Mouse (Mus musculus) kidney, adult 10 weeks (tissue): ENCODE data around the gene Plekhg4. TPM values are rescaled to one million over a fixed set of nuclear protein-coding genes. Genes with fewer than 3 reads are reported as not detected.

Experiments used
- polyA plus RNA-seq: library from polyadenylated mRNA; stranded (reverse); fragments of 350-450 nt; fragmentation: Illumina TruSeq; extraction: RNeasy Lipid Tissue Mini Kit (QIAGEN cat#74804); gene quantifications from one replicate; pipeline ENCODE4 v1.2.3, GENCODE M21; 2014; ENCODE audit warnings: low read depth, low replicate concordance

The Plekhg4 gene
- polyA plus RNA-seq: not detected

DNA sequence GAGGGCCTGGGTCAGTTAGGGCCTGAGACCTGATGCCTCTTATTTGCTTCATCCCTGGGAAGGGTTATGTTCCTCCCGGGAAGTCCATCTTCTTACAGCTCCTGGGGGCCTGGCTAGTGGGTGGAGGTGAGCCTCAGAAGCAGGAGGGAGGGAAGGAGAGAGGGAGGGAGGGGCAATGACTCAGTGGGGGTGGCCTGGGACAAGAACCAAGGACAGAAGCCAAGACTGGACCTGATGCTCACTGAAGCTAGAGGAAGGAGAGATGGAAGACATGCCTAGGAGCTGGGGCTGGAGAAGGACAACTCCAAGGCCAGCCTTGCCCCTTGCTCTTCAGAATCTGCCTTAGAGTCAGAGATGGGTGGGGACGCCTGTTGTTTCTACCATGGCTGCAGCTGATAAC lies at the start of gene Plekhg4:
TSS of gene Plekhg4 (plus strand) at position 243 of the 400 bp plus-strand sequence.

DNA sequence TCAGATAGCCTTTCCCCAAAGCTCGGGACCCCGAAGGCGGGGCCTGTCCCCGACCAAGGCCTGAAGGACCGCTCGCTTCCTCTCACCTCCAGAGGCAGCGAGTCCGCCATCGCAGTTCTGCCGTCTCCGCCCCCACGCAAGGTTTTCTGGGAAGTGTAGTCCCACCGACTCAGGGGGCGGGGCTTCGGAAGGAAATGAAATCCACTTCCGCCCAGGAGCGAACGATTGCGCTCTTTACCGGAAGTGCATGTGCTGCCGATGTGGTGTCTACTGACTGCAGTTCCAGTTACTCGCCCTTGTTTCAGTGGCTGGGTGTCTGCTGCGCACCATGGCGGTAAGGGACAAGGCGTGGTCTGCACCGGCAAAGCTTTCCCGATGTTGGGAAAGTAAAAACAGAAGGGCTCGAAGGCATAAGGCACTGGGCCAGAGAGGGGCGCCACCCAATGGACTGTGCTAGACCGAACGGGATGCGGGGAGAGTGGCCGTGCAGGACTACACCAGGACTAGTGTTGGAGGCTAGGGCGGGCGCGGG lies 46.9 kb upstream of the Plekhg4 start, which contains the start of the genes Lrrc29 and Tmem208:
TSS of gene Lrrc29 (minus strand) at position 138 of the 532 bp plus-strand sequence.
TSS of gene Tmem208 (plus strand) at position 214 of the 532 bp plus-strand sequence.

DNA sequence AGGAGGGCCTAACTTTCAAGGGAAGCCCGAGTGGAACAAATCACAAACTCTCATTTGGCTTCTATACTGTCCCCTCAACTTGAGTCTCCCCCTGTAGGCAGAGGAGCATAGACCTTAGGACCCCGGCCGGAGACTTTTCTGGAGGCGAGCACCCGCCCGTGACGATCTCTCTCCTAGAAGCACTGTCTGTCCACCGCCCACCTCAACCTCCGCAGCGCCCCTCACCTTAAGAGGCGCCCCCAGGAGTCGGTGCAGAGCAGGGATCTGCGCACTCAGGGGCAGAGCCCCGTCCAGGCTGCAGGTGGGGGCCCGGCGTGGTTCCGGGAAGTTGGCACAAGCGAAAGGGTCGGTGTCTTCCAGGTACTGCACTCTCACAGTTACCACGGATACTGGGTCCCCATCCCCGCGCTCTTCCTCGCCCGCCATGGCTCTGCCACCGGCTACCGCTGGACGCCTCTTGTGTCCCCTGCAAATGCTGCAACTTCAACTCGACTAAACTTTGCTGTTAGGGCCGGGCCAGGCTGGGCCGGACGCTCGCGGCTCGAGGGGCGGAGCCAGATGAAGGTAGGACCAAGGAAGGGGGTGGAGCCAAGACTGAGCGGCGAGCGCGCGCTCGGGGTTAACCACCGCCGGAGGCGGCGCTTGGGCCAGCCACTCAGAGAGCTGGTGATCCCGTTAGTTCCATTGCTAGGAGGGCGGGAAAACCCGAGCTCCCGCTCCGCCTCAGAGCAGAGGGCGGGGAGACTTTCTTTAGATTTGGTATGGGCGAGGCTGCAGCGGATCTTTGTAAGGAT lies 25.4 kb upstream of the Plekhg4 start, which contains the start of gene Fhod1:
TSS of gene Fhod1 (minus strand) at position 526 of the 794 bp plus-strand sequence.

DNA sequence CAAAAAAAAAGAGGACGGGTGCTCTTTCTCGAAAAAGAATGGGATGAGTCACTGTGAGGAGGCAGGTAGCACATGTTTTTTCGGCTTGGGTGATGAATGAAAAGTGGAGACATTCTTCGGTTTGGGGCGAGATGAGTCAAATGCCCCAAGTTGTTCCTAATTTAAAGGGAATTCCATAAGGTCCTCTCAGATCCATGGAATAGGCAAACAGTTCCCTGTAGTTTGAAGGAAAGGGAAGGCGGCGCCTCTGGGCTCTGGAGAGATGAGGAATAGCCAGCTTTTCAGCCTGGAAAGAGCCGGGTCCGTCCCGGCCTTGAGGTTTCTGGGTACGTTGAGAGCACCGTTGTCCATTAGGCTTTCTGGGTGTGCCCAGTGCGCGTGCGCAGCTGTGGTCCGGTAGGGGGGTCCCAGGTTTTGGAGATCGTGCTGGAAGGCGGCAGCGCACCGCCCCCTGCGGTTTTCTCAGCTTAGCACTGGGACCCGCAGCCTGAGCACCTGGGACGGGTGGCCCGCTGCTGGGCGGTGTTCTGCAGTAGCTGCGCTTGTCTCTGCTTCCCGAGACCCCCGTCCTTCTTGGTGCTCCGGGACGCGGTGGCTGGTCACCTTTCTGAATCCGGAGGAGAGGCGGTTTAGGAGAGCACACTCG lies 24.5 kb upstream of the Plekhg4 start, which contains the start of gene Slc9a5:
TSS of gene Slc9a5 (plus strand) at position 394 of the 646 bp plus-strand sequence.

DNA sequence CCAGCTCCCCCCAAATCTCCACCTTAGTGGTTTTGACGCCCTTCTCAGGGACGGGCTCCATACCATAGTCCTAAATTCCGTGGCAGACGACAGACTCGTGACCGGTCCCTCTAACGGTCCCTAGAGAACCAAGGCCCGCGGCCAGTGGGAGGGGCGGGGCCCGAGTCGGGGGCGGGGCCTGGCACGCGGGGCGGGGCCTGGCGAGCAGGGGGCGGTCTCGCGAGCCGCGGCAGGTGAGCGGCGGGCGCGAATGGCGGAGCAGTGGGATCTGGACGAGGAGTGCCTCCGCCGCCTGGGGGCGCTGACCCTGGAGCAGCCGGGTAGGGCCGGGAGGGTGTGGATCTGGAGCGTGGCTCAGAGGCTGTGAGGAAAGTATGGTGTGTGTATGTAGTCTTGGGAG lies 40.3 kb downstream of the Plekhg4 start, which contains the start of the genes Kctd19 and Lrrc36:
TSS of gene Kctd19 (minus strand) at position 112 of the 400 bp plus-strand sequence.
TSS of gene Lrrc36 (plus strand) at position 181 of the 400 bp plus-strand sequence.

Other genes starting within 250 kb of the Plekhg4 start
- gene Ces4a, start 241.5 kb upstream of the Plekhg4 start, polyA plus RNA-seq: not detected
- gene Cbfb, start 202.6 kb upstream of the Plekhg4 start, polyA plus RNA-seq: 50.5 TPM
- 33.1 TPM for gene D230025D16Rik, start 148.1 kb upstream of the Plekhg4 start, polyA plus RNA-seq
- 0.81 TPM for gene B3gnt9, start 118.1 kb upstream of the Plekhg4 start, polyA plus RNA-seq
- 0.69 TPM for gene Tradd, start 108.7 kb upstream of the Plekhg4 start, polyA plus RNA-seq
- not detected for gene Fbxl8, start 108.6 kb upstream of the Plekhg4 start, polyA plus RNA-seq
- not detected for gene Hsf4, start 103.5 kb upstream of the Plekhg4 start, polyA plus RNA-seq
- 1.5 TPM for gene Nol3, start 97.1 kb upstream of the Plekhg4 start, polyA plus RNA-seq
- gene 4931428F04Rik, start 83.4 kb upstream of the Plekhg4 start, polyA plus RNA-seq: 0.28 TPM
- not detected for gene Exoc3l, start 77.2 kb upstream of the Plekhg4 start, polyA plus RNA-seq
- 4.1 TPM for gene E2f4, start 75.6 kb upstream of the Plekhg4 start, polyA plus RNA-seq
- 4.1 TPM for gene Elmo3, start 67.7 kb upstream of the Plekhg4 start, polyA plus RNA-seq
- 0.16 TPM for gene Lrrc29, start 47.0 kb upstream of the Plekhg4 start, polyA plus RNA-seq
- gene Tmem208, start 46.9 kb upstream of the Plekhg4 start, polyA plus RNA-seq: 10.8 TPM
- gene Fhod1, start 25.3 kb upstream of the Plekhg4 start, polyA plus RNA-seq: 0.28 TPM
- not detected for gene Slc9a5, start 24.4 kb upstream of the Plekhg4 start, polyA plus RNA-seq
- not detected for gene Kctd19, start 40.2 kb downstream of the Plekhg4 start, polyA plus RNA-seq
- not detected for gene Lrrc36, start 40.3 kb downstream of the Plekhg4 start, polyA plus RNA-seq
- not detected for gene Tppp3, start 98.3 kb downstream of the Plekhg4 start, polyA plus RNA-seq
- 2.7 TPM for gene Zdhhc1, start 123.6 kb downstream of the Plekhg4 start, polyA plus RNA-seq
- gene Hsd11b2, start 145.5 kb downstream of the Plekhg4 start, polyA plus RNA-seq: 39.1 TPM
- gene Atp6v0d1, start 192.8 kb downstream of the Plekhg4 start, polyA plus RNA-seq: 30.4 TPM
- gene Ripor1, start 232.0 kb downstream of the Plekhg4 start, polyA plus RNA-seq: 0.93 TPM